Mouse (Mus musculus): ENCODE data around the gene Cdx2.

Gene Cdx2

GRCm38 (mm10) chr5:147315432-147316075 lies 8.5 kb upstream of the Cdx2 start:
- DNase-seq, result peak; percentile 84

- DNase-seq, result peak; percentile 51
Observed at GRCm38 (mm10) chr5:147314646-147315431, 7.8 kb upstream of the Cdx2 start.

- peak; percentile 80 for DNase-seq
Observed at GRCm38 (mm10) chr5:147312830-147313685, 6.0 kb upstream of the Cdx2 start.

- no peak for DNase-seq
Observed at GRCm38 (mm10) chr5:147309786-147310185, 2.7 kb upstream of the Cdx2 start.

- DNase-seq, result no peak
Observed at GRCm38 (mm10) chr5:147308451-147308850, 1.4 kb upstream of the Cdx2 start.

GRCm38 (mm10) chr5:147307398-147307785 lies 322 bp upstream of the Cdx2 start:
- DNase-seq, result no peak

GRCm38 (mm10) chr5:147305856-147306637 lies 1.0 kb downstream of the Cdx2 start:
- no peak for DNase-seq

- DNase-seq, result no peak
Observed at GRCm38 (mm10) chr5:147305166-147305565, 1.9 kb downstream of the Cdx2 start.

GRCm38 (mm10) chr5:147304276-147305155 lies 2.6 kb downstream of the Cdx2 start:
- no peak for DNase-seq

- DNase-seq, result peak; percentile 59
Observed at GRCm38 (mm10) chr5:147302746-147303400, 4.2 kb downstream of the Cdx2 start.

- no peak for DNase-seq
Observed at GRCm38 (mm10) chr5:147302141-147302540, 4.9 kb downstream of the Cdx2 start.

- peak; percentile 40 for DNase-seq
Observed at GRCm38 (mm10) chr5:147301781-147302070, 5.3 kb downstream of the Cdx2 start.

- peak; percentile 69 for DNase-seq
Observed at GRCm38 (mm10) chr5:147300917-147301780, 5.9 kb downstream of the Cdx2 start.

GRCm38 (mm10) chr5:147300001-147300363 lies 7.1 kb downstream of the Cdx2 start:
- no peak for DNase-seq

GRCm38 (mm10) chr5:147299255-147300000 lies 7.6 kb downstream of the Cdx2 start:
- DNase-seq, result peak; percentile 84

GRCm38 (mm10) chr5:147297249-147297648 lies 9.8 kb downstream of the Cdx2 start:
- no peak for DNase-seq

- DNase-seq, result no peak
Observed at GRCm38 (mm10) chr5:147294121-147294520, 12.9 kb downstream of the Cdx2 start.

GRCm38 (mm10) chr5:147293127-147293910 lies 13.8 kb downstream of the Cdx2 start:
- no peak for DNase-seq
